Mouse (Mus musculus): ENCODE results near the gene Wdr91.

GRCm38 (mm10) chr6:34903851-34904250 lies 6.8 kb downstream of the Wdr91 start:
- TF ChIP-seq CTCF (IDR thresholded peaks at IDR 0.05; ENCODE audit: low read depth, low read length) (no peak), TAL1 (conservative IDR thresholded peaks at IDR 0.05; ENCODE audit: low read depth, low read length) (no peak)

Measured in G1E (cell line).